10 mouse cellular contexts compared by ENCODE assay signal in genomic region chr4:154637468-154638319, GRCm38 (mm10). TPM values are rescaled to one million over a fixed set of nuclear protein-coding genes. Genes with fewer than 3 reads are reported as not detected.
A peak's percentile ranks its signal among the peaks of the same experiment; 100 is the strongest.
DNase-seq lines count a peak whose midpoint lies in the region; ATAC-seq lines count a peak whose summit lies in the region.
"Had no signal": no experiment of that assay in that cellular context is flagged by ENCODE, and none has a peak within 500 bp of the region (broad histone marks: within the 10 kb centered on the region; RNA-seq: fewer than 3 reads in every experiment).

No protein-coding gene starts in this region.

- peak overlapping the region; percentile 64 for H3K4me3 ChIP-seq in kidney, embryonic 15.5 days (replicated peaks)
- peak overlapping the region; percentile 51 for H3K4me3 ChIP-seq in forebrain, embryonic 16.5 days (replicated peaks; ENCODE audit: low read length)
- H3K4me3 ChIP-seq in limb, embryonic 13.5 days, result peak overlapping the region; percentile 86
- H3K4me3 ChIP-seq in neural tube, embryonic 15.5 days (replicated peaks), result peak overlapping the region; percentile 44

- H3K27ac ChIP-seq in kidney, embryonic 15.5 days, result peak overlapping the region; percentile 94
- H3K27ac ChIP-seq in forebrain, embryonic 16.5 days (ENCODE audit: low read length), result peak overlapping the region; percentile 84
- peak overlapping the region; percentile 99 for H3K27ac ChIP-seq in limb, embryonic 13.5 days
- H3K27ac ChIP-seq in neural tube, embryonic 15.5 days (replicated peaks), result peak overlapping the region; percentile 77; the same call in 1 of the 2 replicates

- no peak for ATAC-seq in kidney, embryonic 15.5 days (replicated peaks; ENCODE audit: low FRiP score)
- 0 out of 2 replicates have a peak, but pooled peaks have one; percentile 11 for ATAC-seq in forebrain, embryonic 16.5 days
- ATAC-seq in limb, embryonic 13.5 days (ENCODE audit: low FRiP score, low read depth), result no peak
- ATAC-seq in neural tube, embryonic 15.5 days (ENCODE audit: low FRiP score), result no peak
- no peak for ATAC-seq in erythroid progenitor cell, adult 5-6 weeks (replicated peaks; ENCODE audit: low FRiP score, poor library complexity, severe bottlenecking)

- no peaks in the 10 kb centered on the region for H3K36me3 ChIP-seq in kidney, embryonic 15.5 days
- no peaks in the 10 kb centered on the region for H3K36me3 ChIP-seq in forebrain, embryonic 16.5 days (ENCODE audit: control insufficient read depth, insufficient read depth)
- peaks cover 5% of the 10 kb centered on the region; the same call in 1 of the 2 replicates for H3K36me3 ChIP-seq in limb, embryonic 13.5 days
- H3K36me3 ChIP-seq in neural tube, embryonic 15.5 days, result no peaks in the 10 kb centered on the region
- H3K36me3 ChIP-seq: G1E had no signal

- DNase-seq in kidney, postnatal 14 days, result no peak
- no peak for DNase-seq in left cerebral cortex, adult 11 months (ENCODE audit: low spot score)
- no peak for DNase-seq in right cerebral cortex, postnatal 4 days

- H3K4me1 ChIP-seq in kidney, embryonic 15.5 days, result peaks cover 47% of the 10 kb centered on the region
- peaks cover 69% of the 10 kb centered on the region for H3K4me1 ChIP-seq in forebrain, embryonic 16.5 days (replicated peaks; ENCODE audit: control insufficient read depth, insufficient read depth, low read length)
- H3K4me1 ChIP-seq in limb, embryonic 13.5 days, result peaks cover 66% of the 10 kb centered on the region
- peaks cover 42% of the 10 kb centered on the region for H3K4me1 ChIP-seq in neural tube, embryonic 15.5 days

- H3K9me3 ChIP-seq in kidney, embryonic 15.5 days (replicated peaks), result no peaks in the 10 kb centered on the region
- H3K9me3 ChIP-seq in forebrain, embryonic 16.5 days (ENCODE audit: control insufficient read depth, low read length), result no peaks in the 10 kb centered on the region
- H3K9me3 ChIP-seq in limb, embryonic 13.5 days, result no peaks in the 10 kb centered on the region
- no peaks in the 10 kb centered on the region for H3K9me3 ChIP-seq in neural tube, embryonic 15.5 days (replicated peaks)

- peak overlapping the region; percentile 62 for H3K9ac ChIP-seq in kidney, embryonic 15.5 days
- H3K9ac ChIP-seq in forebrain, embryonic 16.5 days (replicated peaks; ENCODE audit: low read depth, low read length), result peak overlapping the region; percentile 78
- peak overlapping the region; percentile 100 for H3K9ac ChIP-seq in limb, embryonic 13.5 days
- H3K9ac ChIP-seq in neural tube, embryonic 15.5 days (replicated peaks), result 0 out of 2 replicates have a peak overlapping the region, but pooled peaks have one; percentile 14

- H3K4me2 ChIP-seq in kidney, embryonic 15.5 days, result peak overlapping the region; percentile 93
- H3K4me2 ChIP-seq in forebrain, embryonic 16.5 days (ENCODE audit: low read length), result peak overlapping the region; percentile 80
- H3K4me2 ChIP-seq in limb, embryonic 13.5 days (replicated peaks), result peak overlapping the region; percentile 91
- peak overlapping the region; percentile 63 for H3K4me2 ChIP-seq in neural tube, embryonic 15.5 days

- H3K27me3 ChIP-seq in kidney, embryonic 15.5 days, result peaks cover 98% of the 10 kb centered on the region
- peaks cover 20% of the 10 kb centered on the region for H3K27me3 ChIP-seq in forebrain, embryonic 16.5 days (replicated peaks; ENCODE audit: control insufficient read depth, insufficient read depth, low read length)
- H3K27me3 ChIP-seq in limb, embryonic 13.5 days, result peaks cover 48% of the 10 kb centered on the region
- H3K27me3 ChIP-seq in neural tube, embryonic 15.5 days (replicated peaks), result peaks cover 71% of the 10 kb centered on the region

- under 1% methylated on average over 65 of the region's 73 CpGs for WGBS in kidney, embryonic 15.5 days
- WGBS in forebrain, embryonic 16.5 days, result 1% methylated on average over 46 of the region's 73 CpGs
- under 1% methylated on average over 55 of the region's 73 CpGs for WGBS in limb, embryonic 13.5 days
- under 1% methylated on average over 55 of the region's 73 CpGs for WGBS in neural tube, embryonic 15.5 days

RNA-seq across cellular contexts. Expression of gene Prdm16, which starts 1.0 kb away (rescaled TPM):
- polyA plus RNA-seq in kidney, embryonic 15.5 days (2015; fragmentation: Nextera tagmentation; extraction: Ambion mirVana), result 22.0 and 22.1 TPM in 2 replicates
- 29.8 and 35.0 TPM in 2 replicates for polyA plus RNA-seq in forebrain, embryonic 16.5 days (2015; fragmentation: Nextera tagmentation; extraction: Ambion mirVana)
- polyA plus RNA-seq in limb, embryonic 13.5 days (2015; fragmentation: Nextera tagmentation; extraction: Ambion mirVana), result 58.8 and 64.5 TPM in 2 replicates
- polyA plus RNA-seq in neural tube, embryonic 15.5 days (2015; fragmentation: Nextera tagmentation; extraction: Ambion mirVana), result 7.7 and 9.0 TPM in 2 replicates
- total RNA-seq in erythroid progenitor cell, adult 5-6 weeks (2015; ENCODE audit: low replicate concordance), result under 0.01 TPM in 1 of 2 replicates, not detected in the other
- total RNA-seq in erythroid progenitor cell, adult 5-6 weeks (2017; ENCODE audit: low replicate concordance), result 1.2 and 1.4 TPM in 2 replicates
- polyA plus RNA-seq: G1E had no signal

RNA-seq across cellular contexts. Expression of gene Actrt2, which starts 30.0 kb away (rescaled TPM):
- polyA plus RNA-seq in kidney, embryonic 15.5 days (2015; fragmentation: Nextera tagmentation; extraction: Ambion mirVana), result not detected in 2 replicates
- not detected in 2 replicates for polyA plus RNA-seq in forebrain, embryonic 16.5 days (2015; fragmentation: Nextera tagmentation; extraction: Ambion mirVana)
- not detected in 2 replicates for polyA plus RNA-seq in limb, embryonic 13.5 days (2015; fragmentation: Nextera tagmentation; extraction: Ambion mirVana)
- polyA plus RNA-seq in neural tube, embryonic 15.5 days (2015; fragmentation: Nextera tagmentation; extraction: Ambion mirVana), result not detected in 2 replicates
- not detected in 2 replicates for total RNA-seq in erythroid progenitor cell, adult 5-6 weeks (2015; ENCODE audit: low replicate concordance)
- not detected in 2 replicates for total RNA-seq in erythroid progenitor cell, adult 5-6 weeks (2017; ENCODE audit: low replicate concordance)
- total RNA-seq: common myeloid progenitor, adult 5-6 weeks; G1E had no signal
- polyA plus RNA-seq: G1E had no signal

Comparison
In these comparisons a context has a peak if more than half of its experiments do, and no peak if none do; other contexts are left out.
1. H3K9ac ChIP-seq: peak in every context shown above with its lines; median percentile 100 in limb, embryonic 13.5 days; 78 in forebrain, embryonic 16.5 days; 62 in kidney, embryonic 15.5 days; 14 in neural tube, embryonic 15.5 days.